Mouse (Mus musculus): ENCODE data around the gene Taf3.

The Taf3 gene

GRCm38 (mm10) chr2:10048461-10048860, at the start of gene Taf3:
Gene Taf3, minus strand, starts transcription at chr2:10048596.
- peak; percentile 99 for DNase-seq

GRCm38 (mm10) chr2:10094327-10095100, 46.1 kb upstream of the Taf3 start:
- peak; percentile 28 for DNase-seq

- no peak for DNase-seq
Observed at GRCm38 (mm10) chr2:10087256-10087850, 39.0 kb upstream of the Taf3 start.

GRCm38 (mm10) chr2:10082737-10083136, 34.3 kb upstream of the Taf3 start:
- no peak for DNase-seq

- DNase-seq: peak; percentile 76
Observed at GRCm38 (mm10) chr2:10081453-10082080, 33.2 kb upstream of the Taf3 start.

GRCm38 (mm10) chr2:10080310-10081010, 32.1 kb upstream of the Taf3 start, which contains the start of the genes Atp5c1 and Kin:
Gene Atp5c1, minus strand, starts transcription at chr2:10080510.
Gene Kin, plus strand, starts transcription at chr2:10080593.
- DNase-seq: peak; percentile 100

GRCm38 (mm10) chr2:10079745-10080309, 31.4 kb upstream of the Taf3 start:
- no peak for DNase-seq

- no peak for DNase-seq
Observed at GRCm38 (mm10) chr2:10076675-10077074, 28.3 kb upstream of the Taf3 start.

- peak; percentile 85 for DNase-seq
Observed at GRCm38 (mm10) chr2:10074470-10074869, 26.1 kb upstream of the Taf3 start.

- peak; percentile 23 for DNase-seq
Observed at GRCm38 (mm10) chr2:10071751-10072150, 23.4 kb upstream of the Taf3 start.

- no peak for DNase-seq
Observed at GRCm38 (mm10) chr2:10058836-10059235, 10.4 kb upstream of the Taf3 start.

GRCm38 (mm10) chr2:10051996-10052395, 3.6 kb upstream of the Taf3 start:
- DNase-seq: no peak

- DNase-seq: no peak
Observed at GRCm38 (mm10) chr2:10050878-10051277, 2.5 kb upstream of the Taf3 start.

GRCm38 (mm10) chr2:10049456-10049855, 1.1 kb upstream of the Taf3 start:
- DNase-seq: no peak

GRCm38 (mm10) chr2:10047758-10048436, 499 bp downstream of the Taf3 start:
- no peak for DNase-seq

GRCm38 (mm10) chr2:10034976-10035375, 13.4 kb downstream of the Taf3 start:
- DNase-seq: peak; percentile 78

- peak; percentile 11 for DNase-seq
Observed at GRCm38 (mm10) chr2:10033684-10034083, 14.7 kb downstream of the Taf3 start.

GRCm38 (mm10) chr2:10029755-10030154, 18.6 kb downstream of the Taf3 start:
- DNase-seq: peak; percentile 39

GRCm38 (mm10) chr2:10024264-10024663, 24.1 kb downstream of the Taf3 start:
- DNase-seq: no peak

GRCm38 (mm10) chr2:10021296-10021695, 27.1 kb downstream of the Taf3 start:
- DNase-seq: peak; percentile 91

- no peak for DNase-seq
Observed at GRCm38 (mm10) chr2:10014951-10015635, 33.3 kb downstream of the Taf3 start.
